Mouse (Mus musculus) urinary bladder, adult 2 months (tissue): Measurements from ENCODE around the gene Naa35. TPM values are rescaled to one million over a fixed set of nuclear protein-coding genes. Genes with fewer than 3 reads are reported as not detected.
"Not testable (repeated sequence)": the region's sequence is repeated elsewhere in the genome, so short reads cannot be mapped to it uniquely, and the experiment has no call there.

Source experiments
- DNase-seq: peaks from one replicate; pipeline ENCODE4 v3.0.0; 2022; ENCODE audit warnings: low spot score
- polyA plus RNA-seq: library from polyadenylated mRNA; depleted of rRNA; stranded (reverse); fragments of >200 nt; gene quantifications from 2 replicates; pipeline ENCODE4 v1.2.3, GENCODE M21; 2012

Gene Naa35
- polyA plus RNA-seq, 1 experiment: 49.5 TPM

DNA sequence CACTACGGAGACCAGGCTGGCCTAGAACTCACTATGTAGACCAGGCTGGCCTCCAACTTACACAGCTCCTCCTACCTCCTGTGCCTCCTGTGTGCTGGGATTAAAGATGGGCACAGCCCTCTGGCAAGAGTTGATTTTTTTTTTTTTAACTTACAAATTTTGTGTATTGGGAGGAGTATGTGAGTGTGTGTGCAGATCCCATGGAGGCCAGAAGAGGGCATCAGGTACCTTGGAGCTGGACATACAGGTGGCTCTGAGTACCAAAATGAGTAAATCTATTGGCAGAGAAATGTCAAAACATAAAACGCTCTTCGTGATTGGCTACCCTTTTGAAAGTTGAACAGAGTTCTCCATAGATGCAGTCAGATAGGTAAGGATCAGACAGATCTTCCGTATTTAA is 4.1 kb upstream of the Naa35 start:
- DNase-seq: no peak

GRCm38 (mm10) chr13:59584481-59584880 is 578 bp upstream of the Naa35 start:
- DNase-seq: peak; percentile 25

DNA sequence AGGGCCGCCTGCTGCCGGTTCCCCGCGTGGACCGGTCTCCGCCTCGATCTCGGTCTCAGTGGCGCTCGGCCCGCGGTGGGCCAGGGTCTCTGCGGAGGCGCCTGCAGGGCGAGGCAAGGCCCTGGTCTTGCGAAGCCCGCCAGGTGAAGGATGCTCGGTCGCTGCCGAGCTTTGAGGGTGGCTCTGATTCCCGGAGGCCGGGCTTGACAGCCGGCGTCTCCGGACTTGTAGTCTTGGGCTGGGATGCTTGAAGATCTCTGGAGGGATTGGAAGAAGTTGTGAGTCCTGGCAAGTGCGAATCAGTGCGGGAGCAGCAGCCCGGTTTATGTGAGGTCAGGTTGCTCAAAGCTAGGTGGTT is 568 bp downstream of the Naa35 start:
- DNase-seq: peak; percentile 49

DNA sequence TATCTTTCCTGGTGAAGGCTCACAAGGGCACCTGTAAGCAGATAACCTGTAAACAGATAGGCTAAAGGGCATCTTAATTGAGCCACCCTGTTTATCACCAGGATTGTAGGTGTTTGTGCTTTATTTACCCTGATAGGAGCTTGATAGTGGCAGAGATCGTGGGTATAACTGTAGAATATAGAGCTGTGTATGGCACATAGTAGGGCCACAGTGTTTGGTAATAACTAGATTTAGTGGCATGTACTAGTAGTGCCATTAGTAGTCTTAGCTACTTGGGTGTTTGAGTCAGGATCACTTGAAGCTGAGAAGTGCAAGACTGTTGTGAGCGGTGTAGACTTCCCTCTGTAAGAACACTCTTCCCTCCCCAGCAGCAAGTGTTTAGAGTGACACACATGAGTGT is 2.1 kb downstream of the Naa35 start:
- no peak for DNase-seq

DNA sequence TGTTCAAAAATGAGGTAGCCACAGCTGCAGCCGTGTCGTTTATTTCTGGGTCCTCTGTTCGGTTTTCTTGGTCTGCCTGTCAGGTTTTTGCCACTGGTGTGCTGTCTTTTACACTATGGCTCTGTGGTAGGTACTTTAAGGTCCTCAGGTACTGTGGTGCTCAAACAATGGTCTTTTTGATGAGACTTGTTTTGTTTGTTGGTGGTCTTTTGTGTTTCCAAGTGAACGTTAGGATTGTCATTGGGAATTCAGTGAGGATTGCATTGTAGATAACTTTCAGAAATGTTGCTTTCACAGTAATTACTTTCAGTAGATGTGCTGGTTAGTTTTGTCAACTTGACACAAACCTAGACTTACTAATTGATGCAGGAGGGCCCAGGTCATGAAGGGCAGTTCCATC is 4.6 kb downstream of the Naa35 start:
- no peak for DNase-seq

DNA sequence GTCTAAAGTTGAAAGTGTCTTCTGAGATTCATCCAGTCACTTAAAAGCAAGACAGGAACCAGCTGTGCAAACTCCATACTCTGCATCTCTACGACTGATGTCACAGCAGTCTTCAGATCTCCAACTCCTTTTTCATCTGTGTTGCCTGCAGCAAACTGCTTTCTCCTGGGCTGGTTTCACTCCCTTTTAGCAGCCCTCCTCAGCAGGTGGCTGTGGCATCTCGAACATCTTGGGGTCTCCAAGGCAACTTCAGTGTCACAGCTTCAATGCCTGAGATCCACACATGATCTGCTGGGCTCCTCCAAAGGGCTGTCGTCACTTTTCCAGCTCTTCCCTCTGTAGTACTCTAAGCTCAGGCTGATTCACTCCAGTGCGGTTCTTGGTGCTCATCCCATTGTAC is 5.6 kb downstream of the Naa35 start:
- no peak for DNase-seq

DNA sequence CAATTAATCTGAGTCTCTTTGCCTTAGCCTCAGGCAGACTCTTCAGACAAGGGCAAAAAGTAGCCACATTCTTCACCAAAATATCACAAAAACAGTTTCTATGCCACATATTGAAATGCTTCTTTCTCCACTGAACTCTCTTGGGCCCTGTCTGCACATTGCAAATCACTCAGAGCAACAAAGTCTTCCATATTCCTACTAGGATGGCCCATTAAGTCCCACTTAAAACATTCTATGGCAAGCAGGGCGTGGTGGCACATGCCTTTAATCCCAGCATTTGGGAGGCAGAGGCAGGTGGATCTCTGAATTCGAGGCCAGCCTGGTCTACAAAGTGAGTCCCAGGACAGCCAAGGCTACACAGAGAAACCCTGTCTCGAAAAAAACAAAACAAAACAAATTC is 7.0 kb downstream of the Naa35 start:
- DNase-seq: not testable (repeated sequence)

DNA sequence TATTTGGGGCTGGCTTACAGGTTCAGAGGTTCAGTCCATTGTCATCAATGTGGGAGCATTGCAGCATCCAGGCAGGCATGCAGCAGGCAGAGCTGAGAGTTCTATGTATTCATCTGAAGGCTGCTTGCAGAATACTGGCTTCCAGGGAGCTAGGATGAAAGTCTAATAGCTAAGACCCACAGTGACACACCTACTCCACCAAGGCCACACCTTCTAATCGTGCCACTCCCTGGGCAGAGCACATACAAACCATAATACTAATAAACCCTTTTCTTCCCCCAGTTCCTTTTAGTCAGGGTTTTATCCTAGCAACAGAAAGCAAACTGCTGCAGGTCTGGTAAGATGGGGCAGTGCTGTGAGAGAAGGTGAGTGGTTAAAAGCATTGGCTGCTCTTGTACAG is 7.6 kb downstream of the Naa35 start:
- no peak for DNase-seq

DNA sequence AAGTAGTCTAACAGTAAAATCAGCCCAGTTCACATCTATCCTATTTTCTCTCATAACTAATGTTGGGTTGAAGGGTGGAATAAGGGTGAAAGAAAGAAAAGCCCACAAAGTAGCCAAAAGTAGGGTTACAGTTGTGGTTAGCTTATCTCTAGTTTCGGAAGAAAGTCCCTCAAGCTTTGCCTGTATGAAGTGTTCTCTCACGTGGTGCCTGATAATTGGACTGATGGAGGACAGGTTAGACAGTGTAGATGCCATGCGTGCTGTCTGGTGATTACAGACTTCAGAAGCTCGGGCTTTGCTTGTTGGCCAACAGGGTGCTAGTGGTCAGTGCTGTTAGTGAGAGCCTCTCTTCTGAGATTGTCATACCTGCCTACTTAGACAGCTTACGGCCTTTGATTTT is 18.0 kb downstream of the Naa35 start:
- no peak for DNase-seq

DNA sequence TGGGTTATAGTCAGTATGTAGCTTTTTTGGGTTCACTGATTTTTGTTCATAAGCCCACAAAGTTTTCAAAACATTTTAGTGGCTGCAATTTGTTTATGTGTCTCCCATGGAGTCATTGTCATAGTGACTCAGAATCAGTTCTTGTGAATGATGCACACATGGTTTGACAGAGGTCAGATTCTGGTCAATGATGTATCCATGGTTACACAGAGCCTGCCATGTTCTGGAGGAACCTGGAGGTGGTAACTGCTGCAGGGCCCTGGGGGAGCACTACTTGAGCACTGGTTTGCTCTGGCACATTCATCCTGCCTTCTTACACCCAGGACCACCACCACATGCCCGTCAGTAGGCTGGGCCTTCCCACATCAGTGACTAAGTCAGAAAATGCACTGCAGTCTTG is 19.5 kb downstream of the Naa35 start:
- no peak for DNase-seq

DNA sequence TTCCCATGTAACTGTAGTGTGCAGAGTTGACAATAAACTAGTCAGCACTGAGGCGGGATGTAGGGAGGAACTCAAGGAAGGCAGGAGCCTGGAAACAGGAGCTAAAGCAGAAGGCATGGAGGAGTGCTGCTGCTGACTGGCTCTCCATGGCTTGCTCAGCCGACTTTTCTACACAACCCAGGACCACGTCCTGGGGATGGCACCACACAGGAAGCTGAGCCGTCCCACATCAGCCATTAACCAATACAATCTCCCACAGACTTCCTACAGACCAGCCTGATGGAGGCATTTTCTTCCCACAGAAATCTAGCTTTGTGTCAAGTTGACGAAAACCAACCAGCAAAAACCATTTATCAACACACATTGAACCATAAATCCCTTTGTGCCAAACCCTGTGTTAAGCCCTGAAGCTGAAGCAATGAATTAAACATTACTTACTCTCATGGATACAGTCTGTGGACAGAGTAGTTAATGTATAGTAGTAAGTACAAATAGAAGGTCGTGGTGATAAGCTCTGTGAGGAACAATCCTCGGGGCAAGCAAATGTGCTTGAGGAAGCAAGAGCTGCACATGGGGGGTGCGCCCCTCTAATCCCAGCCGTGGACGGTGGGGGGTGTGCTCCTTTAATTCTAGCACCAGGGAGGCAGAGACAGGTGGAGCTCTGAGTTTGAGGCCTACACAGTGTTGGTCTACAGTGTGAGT is 20.3 kb downstream of the Naa35 start:
- no peak for DNase-seq

DNA sequence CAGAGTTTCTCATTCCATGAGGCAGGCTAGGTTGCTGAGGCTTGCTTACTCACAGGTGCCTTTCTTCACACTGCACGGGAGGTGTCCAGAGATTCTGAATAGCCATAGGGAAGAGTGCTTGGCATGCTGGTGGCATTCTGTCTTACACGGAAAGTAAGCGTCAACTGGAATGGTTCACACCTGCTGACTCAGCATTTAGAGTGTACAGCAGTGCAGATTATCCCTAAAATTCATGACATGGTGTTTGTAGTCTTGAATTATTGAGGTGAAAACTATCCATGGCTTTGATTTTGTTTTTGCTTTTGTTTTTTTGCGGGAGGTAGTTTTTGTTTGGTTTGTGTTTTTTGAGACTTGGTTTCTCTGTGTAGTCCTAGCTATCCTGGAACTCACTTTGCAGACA is 24.8 kb downstream of the Naa35 start:
- DNase-seq: no peak

DNA sequence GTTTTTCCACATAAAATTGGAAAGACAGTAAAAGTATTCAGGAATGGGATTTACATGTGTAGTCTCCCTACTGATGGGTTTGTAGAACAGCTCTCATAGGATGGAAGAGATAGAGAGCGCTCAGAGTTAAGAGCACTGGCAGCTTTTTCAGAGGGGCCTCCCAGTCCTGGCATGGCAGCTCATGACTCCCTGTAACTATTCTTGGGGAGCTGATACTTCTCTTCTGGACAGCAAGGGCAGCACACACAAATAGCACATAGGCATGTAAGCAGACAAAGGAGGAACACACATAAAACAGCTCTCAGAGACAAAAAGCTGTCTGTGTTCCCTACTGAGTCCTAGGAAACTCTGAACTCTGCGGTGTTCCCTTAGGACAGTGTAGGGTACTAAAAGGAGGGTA is 25.4 kb downstream of the Naa35 start:
- no peak for DNase-seq

- no peak for DNase-seq
Measured at GRCm38 (mm10) chr13:59613868-59614267, 28.8 kb downstream of the Naa35 start.

GRCm38 (mm10) chr13:59615152-59615551 is 30.1 kb downstream of the Naa35 start:
- DNase-seq: no peak

GRCm38 (mm10) chr13:59615554-59615953 is 30.5 kb downstream of the Naa35 start:
- DNase-seq: no peak

- DNase-seq: no peak
Measured at GRCm38 (mm10) chr13:59618463-59618862, 33.4 kb downstream of the Naa35 start.

- DNase-seq: no peak
Measured at GRCm38 (mm10) chr13:59621643-59622489, 36.8 kb downstream of the Naa35 start.

GRCm38 (mm10) chr13:59624389-59624788 is 39.3 kb downstream of the Naa35 start:
- DNase-seq: no peak

DNA sequence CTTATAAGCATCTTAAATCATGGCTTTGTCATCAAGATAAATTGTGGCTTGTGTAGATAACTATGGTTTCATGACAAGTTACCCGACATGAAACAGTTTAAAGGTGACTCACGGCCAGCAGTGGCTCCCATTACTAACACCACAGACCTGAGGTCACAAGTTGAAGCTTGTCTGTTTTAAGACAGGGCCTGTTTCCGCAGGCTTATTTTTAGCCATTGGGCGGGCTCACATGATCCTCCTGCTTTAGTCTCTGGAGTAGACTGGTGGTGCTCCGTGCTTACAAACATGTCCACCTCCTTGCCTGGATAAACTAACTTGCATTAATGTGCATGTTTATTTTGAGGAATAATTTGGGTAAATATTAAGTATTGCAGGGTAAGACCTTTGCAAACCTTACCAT is 39.8 kb downstream of the Naa35 start:
- no peak for DNase-seq

DNA sequence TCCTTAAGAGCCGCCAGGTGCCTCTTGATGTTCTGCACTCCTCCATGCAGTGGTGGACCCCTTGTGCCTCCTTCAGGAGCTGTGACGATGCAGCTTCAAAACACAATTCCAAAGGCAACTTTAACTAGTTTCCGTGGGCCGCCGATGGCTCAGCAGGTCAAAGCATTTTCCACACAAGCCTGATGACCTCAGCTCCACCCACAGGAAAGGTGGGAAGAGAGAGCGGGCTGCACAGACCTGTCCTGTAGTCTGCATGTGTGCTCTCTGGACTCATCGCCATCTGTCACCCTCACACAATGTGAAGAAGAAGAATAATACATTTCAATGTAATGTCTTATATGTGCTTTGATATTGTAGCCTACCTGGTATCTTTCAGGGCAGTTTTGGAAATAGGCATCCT is 41.7 kb downstream of the Naa35 start:
- DNase-seq: no peak

- no peak for DNase-seq
Measured at GRCm38 (mm10) chr13:59634637-59635036, 49.6 kb downstream of the Naa35 start.

GRCm38 (mm10) chr13:59637800-59638199 is 52.7 kb downstream of the Naa35 start:
- DNase-seq: no peak
